Comparison of ENCODE assay signal across 25 mouse cellular contexts in the genomic region with DNA sequence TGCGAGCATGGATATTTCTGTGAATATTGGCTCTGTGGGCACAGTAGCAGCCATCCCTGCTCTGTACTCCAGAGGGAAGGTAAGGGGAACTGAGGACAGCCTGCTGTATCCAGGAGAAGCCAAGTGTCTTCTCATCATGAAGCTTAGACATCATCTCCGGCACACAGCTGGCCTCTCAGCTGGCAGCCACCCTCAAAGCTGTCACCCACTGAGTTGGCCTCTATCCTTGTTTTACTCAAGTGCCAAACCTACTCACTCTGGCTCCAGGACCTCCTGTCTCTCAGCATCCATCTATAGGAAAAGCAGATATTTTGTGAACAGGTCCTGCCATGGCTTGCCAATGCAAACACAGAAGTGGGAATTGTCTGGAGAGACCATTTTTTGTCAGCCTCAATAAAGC. TPM values are rescaled to one million over a fixed set of nuclear protein-coding genes. Genes with fewer than 3 reads are reported as not detected.
DNase-seq lines count a peak whose midpoint lies in the region; ATAC-seq and TF ChIP-seq lines count a peak whose summit lies in the region.
"Had no signal": no experiment of that assay in that cellular context is flagged by ENCODE, and none has a peak within 500 bp of the region (broad histone marks: within the 10 kb centered on the region; RNA-seq: fewer than 3 reads in every experiment).

No protein-coding gene starts in this region.

- WGBS in lung, postnatal 0 days = 83% methylated on average over 2 of the region's 2 CpGs
- 67% methylated on average over 2 of the region's 2 CpGs for WGBS in hindbrain, postnatal 0 days

- no peaks in the 10 kb centered on the region for H3K9me3 ChIP-seq in megakaryocyte, embryonic 14.5 days
- no peaks in the 10 kb centered on the region for H3K9me3 ChIP-seq in lung, postnatal 0 days (ENCODE audit: low read length)
- no peaks in the 10 kb centered on the region for H3K9me3 ChIP-seq in hindbrain, postnatal 0 days (ENCODE audit: low read length)
- H3K9me3 ChIP-seq: forebrain, embryonic 13.5 days; heart, embryonic 12.5 days; hindbrain, embryonic 13.5 days; liver, embryonic 12.5 days; midbrain, embryonic 12.5 days; neural tube, embryonic 13.5 days had no signal

- peak; percentile 20 for DNase-seq in cerebellum, adult 11 months
- DNase-seq in cerebellum, adult 9-10 months = peak; percentile 53
- DNase-seq in cerebellum, postnatal 36 days = peak; percentile 29 to 37
- no peak for DNase-seq in lung, postnatal 0 days (ENCODE audit: low spot score)
- DNase-seq in hindbrain, postnatal 0 days (ENCODE audit: low spot score) = no peak
- DNase-seq: adrenal gland, postnatal 10 days; gastrocnemius, postnatal 36 days; heart, adult 18-20 months; heart, postnatal 4 days; kidney, adult 9 months; kidney, postnatal 14 days; liver, postnatal 0 days; lung, postnatal 14 days had no signal

- no peak for ATAC-seq in cerebellum, adult (ENCODE audit: insufficient number of reproducible peaks, low FRiP score, low TSS enrichment)
- ATAC-seq in megakaryocyte, adult 5-6 weeks (ENCODE audit: poor library complexity, severe bottlenecking) = no peak
- ATAC-seq in lung, postnatal 0 days = no peak
- no peak for ATAC-seq in hindbrain, postnatal 0 days
- ATAC-seq: forebrain, embryonic 13.5 days; intestine, postnatal 0 days; liver, embryonic 12.5 days; liver, postnatal 0 days had no signal

- H3K27ac ChIP-seq in lung, postnatal 0 days (ENCODE audit: low read length) = no peak overlapping the region
- H3K27ac ChIP-seq in hindbrain, postnatal 0 days = no peak overlapping the region
- H3K27ac ChIP-seq: forebrain, embryonic 13.5 days; hindbrain, embryonic 13.5 days; liver, embryonic 12.5 days; midbrain, embryonic 12.5 days; neural tube, embryonic 13.5 days had no signal

- H3K4me2 ChIP-seq in lung, postnatal 0 days (replicated peaks; ENCODE audit: low read depth, low read length) = no peak overlapping the region
- H3K4me2 ChIP-seq in hindbrain, postnatal 0 days (ENCODE audit: low read depth, low read length) = no peak overlapping the region
- H3K4me2 ChIP-seq: forebrain, embryonic 13.5 days; heart, embryonic 12.5 days; hindbrain, embryonic 13.5 days; liver, embryonic 12.5 days; midbrain, embryonic 12.5 days; neural tube, embryonic 13.5 days had no signal

- peak overlapping the region; percentile 12 for H3K4me3 ChIP-seq in megakaryocyte, embryonic 14.5 days (replicated peaks)
- H3K4me3 ChIP-seq in lung, postnatal 0 days (ENCODE audit: low read depth, low read length) = no peak overlapping the region
- no peak overlapping the region for H3K4me3 ChIP-seq in hindbrain, postnatal 0 days (ENCODE audit: low read length)
- H3K4me3 ChIP-seq: forebrain, embryonic 13.5 days; heart, embryonic 12.5 days; hindbrain, embryonic 13.5 days; liver, embryonic 12.5 days; midbrain, embryonic 12.5 days; neural tube, embryonic 13.5 days had no signal

- no peak for TF ChIP-seq EP300 in lung, postnatal 0 days (IDR thresholded peaks at IDR 0.05)

- H3K9ac ChIP-seq in lung, postnatal 0 days (replicated peaks; ENCODE audit: low read depth) = no peak overlapping the region
- H3K9ac ChIP-seq in hindbrain, postnatal 0 days (replicated peaks; ENCODE audit: low read length) = no peak overlapping the region
- H3K9ac ChIP-seq: forebrain, embryonic 13.5 days; heart, embryonic 12.5 days; hindbrain, embryonic 13.5 days; liver, embryonic 12.5 days; liver, postnatal 0 days; midbrain, embryonic 12.5 days; neural tube, embryonic 13.5 days had no signal

- TF ChIP-seq CTCF in lung, postnatal 0 days (IDR thresholded peaks at IDR 0.05) = no peak
- TF ChIP-seq CTCF in hindbrain, postnatal 0 days (IDR thresholded peaks at IDR 0.05; ENCODE audit: low read depth) = no peak

- no peaks in the 10 kb centered on the region for H3K27me3 ChIP-seq in megakaryocyte, embryonic 14.5 days (replicated peaks)
- no peaks in the 10 kb centered on the region for H3K27me3 ChIP-seq in lung, postnatal 0 days (replicated peaks; ENCODE audit: insufficient read depth, low read length)
- H3K27me3 ChIP-seq in hindbrain, postnatal 0 days (ENCODE audit: insufficient read depth, low read length) = no peaks in the 10 kb centered on the region
- H3K27me3 ChIP-seq: forebrain, embryonic 13.5 days; heart, embryonic 12.5 days; hindbrain, embryonic 13.5 days; liver, embryonic 12.5 days; midbrain, embryonic 12.5 days; neural tube, embryonic 13.5 days had no signal

- H3K36me3 ChIP-seq in megakaryocyte, embryonic 14.5 days (replicated peaks; ENCODE audit: low read length) = peaks cover 96% of the 10 kb centered on the region
- no peaks in the 10 kb centered on the region for H3K36me3 ChIP-seq in lung, postnatal 0 days (ENCODE audit: insufficient read depth, low read length)
- H3K36me3 ChIP-seq in hindbrain, postnatal 0 days (ENCODE audit: insufficient read depth, low read length) = no peaks in the 10 kb centered on the region
- H3K36me3 ChIP-seq: G1E; heart, embryonic 12.5 days; hindbrain, embryonic 13.5 days; liver, embryonic 12.5 days; midbrain, embryonic 12.5 days; neural tube, embryonic 13.5 days had no signal

- peaks cover 100% of the 10 kb centered on the region for H3K4me1 ChIP-seq in megakaryocyte, embryonic 14.5 days
- H3K4me1 ChIP-seq in lung, postnatal 0 days (ENCODE audit: insufficient read depth, low read depth, low read length) = no peaks in the 10 kb centered on the region
- no peaks in the 10 kb centered on the region for H3K4me1 ChIP-seq in hindbrain, postnatal 0 days (ENCODE audit: insufficient read depth, low read length)

RNA-seq across cellular contexts. Expression of a gene that starts 51.2 kb away (rescaled TPM):
- polyA plus RNA-seq in megakaryocyte, embryonic 14.5 days (2012; ENCODE audit: insufficient read depth, low replicate concordance) = 20.8 and 61.7 TPM in 2 replicates
- 89.0 and 92.7 TPM in 2 replicates for total RNA-seq in megakaryocyte, adult 5-6 weeks (2015)
- 95.8 and 106 TPM in 2 replicates for total RNA-seq in megakaryocyte, adult 5-6 weeks (2017)
- polyA plus RNA-seq in lung, postnatal 0 days (2015; fragmentation: Nextera tagmentation; extraction: Ambion mirVana) = 21.1 and 21.4 TPM in 2 replicates
- total RNA-seq in hindbrain, postnatal 0 days (2014; rRNA removed) = 6.9 and 10.8 TPM in 2 replicates
- 5.6 and 6.7 TPM in 2 replicates for polyA plus RNA-seq in hindbrain, postnatal 0 days (2015; fragmentation: Nextera tagmentation; extraction: Ambion mirVana)
- polyA plus RNA-seq: C2C12 had no signal

Comparison
In these comparisons a context has a peak if more than half of its experiments do, and no peak if none do; other contexts are left out.
1. DNase-seq: peak in cerebellum, adult 11 months (single experiment), cerebellum, adult 9-10 months (single experiment) and cerebellum, postnatal 36 days (2 of 2); none in lung, postnatal 0 days (single experiment) and hindbrain, postnatal 0 days (single experiment).